Mouse (Mus musculus) liver, postnatal 0 days (tissue): ENCODE data around the gene Cdh18.

Source experiments
- CTCF ChIP-seq: sonication (generic); IDR thresholded peaks from 2 replicates; pipeline ENCODE4 v1.5.1; 2016; ENCODE audit warnings: antibody characterized with exemption, low read depth
- EP300 ChIP-seq: IDR thresholded peaks from 2 replicates; pipeline ENCODE4 v1.6.1; 2016; ENCODE audit warnings: antibody characterized with exemption, low read depth, mild to moderate bottlenecking

DNA sequence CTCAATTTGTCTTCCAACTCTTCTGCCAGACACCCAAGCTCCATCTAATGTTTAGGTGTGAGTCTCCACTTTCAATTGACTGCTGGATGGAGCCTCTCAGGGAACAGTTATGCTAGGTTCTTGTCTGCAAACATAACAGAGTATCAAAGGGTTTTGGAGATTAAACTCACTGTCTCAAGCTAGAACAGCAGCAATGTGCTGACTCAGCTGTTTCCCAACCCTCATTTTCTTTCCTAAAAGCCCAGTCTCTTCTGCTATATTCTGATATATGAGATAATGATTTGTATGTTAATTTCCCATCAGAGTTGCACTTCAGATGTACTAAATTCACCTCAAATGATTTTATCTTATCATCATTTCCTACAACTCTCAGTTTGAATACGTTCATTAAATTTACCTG lies 398.4 kb downstream of the Cdh18 start:
- TF ChIP-seq EP300, result no peak
- no peak for TF ChIP-seq CTCF
